Mouse (Mus musculus): ENCODE results near the gene Eif2s1.

- no peak for TF ChIP-seq CTCF (IDR thresholded peaks at IDR 0.05; ENCODE audit: low read depth, low read length)
- TF ChIP-seq POLR2A (IDR thresholded peaks at IDR 0.05; ENCODE audit: borderline replicate concordance, low read depth, low read length), result no peak
Observed at GRCm38 (mm10) chr12:78814437-78814836, 47.2 kb upstream of the Eif2s1 start.

Measured in bone marrow macrophage, adult 2 months (primary cell).